Mouse (Mus musculus) cerebellum, adult 18-20 months (tissue): Measurements from ENCODE around the gene Olfr119.
"Not testable (repeated sequence)": the region's sequence is repeated elsewhere in the genome, so short reads cannot be mapped to it uniquely, and the experiment has no call there.

Experiments
- DNase-seq, 2 experiments: peaks; one replicate each; pipeline ENCODE4 v3.0.0; 2021

Gene Olfr119

DNA sequence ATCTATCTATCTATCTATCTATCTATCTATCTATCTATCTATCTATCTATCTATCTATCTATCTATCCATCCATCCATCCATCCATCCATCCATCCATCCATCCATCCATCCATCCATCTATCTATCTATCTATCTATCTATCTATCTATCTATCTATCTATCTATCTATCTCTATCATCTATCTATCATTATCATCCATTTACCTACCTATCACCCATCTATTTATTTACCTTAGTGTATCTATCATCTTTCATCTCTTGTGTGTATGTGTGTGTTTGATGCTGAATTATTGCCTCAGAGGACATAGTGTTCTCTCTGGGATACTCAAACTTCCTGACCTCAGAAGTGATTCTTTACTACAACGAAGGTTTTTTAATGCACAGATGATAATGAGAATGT, at the start of gene Olfr119:
Gene Olfr119 (plus strand): TSS at position 301 of the 400 bp plus-strand sequence.
- not testable (repeated sequence) for DNase-seq

DNA sequence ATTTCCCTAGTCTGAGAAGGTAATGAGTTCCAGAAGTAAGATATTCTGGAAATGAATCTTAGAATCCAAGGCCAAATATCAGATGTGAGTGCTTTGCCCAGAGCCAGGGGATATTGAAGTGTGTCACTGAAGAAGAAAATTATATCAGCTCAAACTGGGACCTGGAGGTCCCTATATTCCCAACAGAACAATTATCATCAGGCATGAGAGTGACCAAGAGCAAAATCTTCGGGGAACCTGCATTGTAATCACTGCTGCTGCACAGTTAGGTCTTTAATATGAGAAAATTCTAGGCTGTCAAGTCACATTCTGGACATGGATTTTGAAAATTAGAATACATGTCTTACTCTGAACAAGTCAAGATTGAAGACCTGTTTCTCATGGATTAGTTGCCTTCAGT, 32.7 kb upstream of the Olfr119 start, which contains the start of gene Olfr117:
Gene Olfr117 (minus strand): TSS at position 101 of the 400 bp plus-strand sequence.
- DNase-seq: no peak

DNA sequence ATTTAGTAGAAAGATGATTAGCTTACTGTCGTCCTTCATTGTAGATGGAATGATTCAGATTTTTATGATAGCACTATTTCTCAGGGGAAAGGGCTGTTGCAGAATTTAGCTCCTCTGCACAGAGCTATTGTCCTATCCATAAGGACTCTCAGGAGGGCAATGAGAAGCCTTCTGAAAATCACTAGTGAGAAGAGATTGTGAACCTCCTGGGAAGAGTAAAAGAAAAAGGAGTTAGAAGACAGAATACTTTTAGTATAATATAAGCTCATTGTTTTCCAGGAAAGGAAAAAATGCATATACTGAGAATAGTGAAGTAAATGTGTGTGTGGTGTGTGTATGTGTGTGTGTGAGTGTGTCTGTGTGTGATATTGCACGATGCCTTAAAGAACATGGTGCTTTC, 29.7 kb upstream of the Olfr119 start, which contains the start of gene Olfr118:
Gene Olfr118 (plus strand): TSS at position 301 of the 400 bp plus-strand sequence.
- DNase-seq: no peak

DNA sequence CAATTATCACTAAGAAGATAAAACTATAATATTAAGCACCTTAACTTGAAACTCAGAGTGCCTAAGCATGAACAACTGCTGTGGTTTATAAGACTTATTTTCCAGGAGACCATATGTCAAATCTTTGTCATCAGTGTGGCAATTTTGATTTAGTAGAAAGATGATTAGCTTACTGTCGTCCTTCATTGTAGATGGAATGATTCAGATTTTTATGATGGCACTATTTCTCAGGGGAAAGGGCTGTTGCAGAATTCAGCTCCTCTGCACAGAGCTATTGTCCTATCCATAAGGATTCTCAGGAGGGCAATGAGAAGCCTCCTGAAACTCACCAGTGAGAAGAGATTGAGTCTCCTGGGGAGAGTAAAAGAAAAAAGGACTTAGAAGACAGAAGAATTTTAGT, 25.1 kb downstream of the Olfr119 start, which contains the start of gene Olfr120:
Gene Olfr120 (plus strand): TSS at position 301 of the 400 bp plus-strand sequence.
- DNase-seq: no peak

DNA sequence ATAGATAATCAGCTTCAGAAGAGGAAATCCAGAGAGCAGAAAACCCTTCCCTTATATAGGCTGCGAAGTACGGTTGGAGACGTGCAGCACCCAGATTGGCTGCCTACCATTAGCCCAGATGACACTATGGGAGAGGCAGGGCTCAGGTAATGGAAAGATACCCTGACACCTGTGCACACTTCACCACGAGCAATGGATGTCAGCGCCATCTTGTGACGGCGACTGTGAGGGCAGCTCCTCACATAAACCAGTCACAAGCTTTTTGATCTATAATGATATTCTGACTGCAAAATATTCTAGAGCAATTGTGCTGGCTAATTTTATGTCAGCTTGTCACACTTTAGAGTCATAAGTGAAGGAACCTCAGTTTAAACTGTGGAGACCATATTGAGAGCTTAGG, 41.7 kb downstream of the Olfr119 start:
- no peak for DNase-seq
